Mouse (Mus musculus) cerebellum, adult 11 months (tissue): Measurements from ENCODE around the gene Kcnk3.

Experiments used
- DNase-seq: peaks from one replicate; pipeline ENCODE4 v3.0.0; 2022

Gene Kcnk3

GRCm38 (mm10) chr5:30588301-30588968 lies 465 bp downstream of the Kcnk3 start:
- peak; percentile 70 for DNase-seq

- DNase-seq: no peak
These were observed 1.1 kb downstream of the Kcnk3 start for GRCm38 (mm10) chr5:30589069-30589468.

GRCm38 (mm10) chr5:30589546-30589945 lies 1.6 kb downstream of the Kcnk3 start:
- DNase-seq: peak; percentile 81

GRCm38 (mm10) chr5:30590231-30590630 lies 2.3 kb downstream of the Kcnk3 start:
- DNase-seq: no peak

- DNase-seq: peak; percentile 95
These were observed 3.3 kb downstream of the Kcnk3 start for GRCm38 (mm10) chr5:30591205-30591731.

- no peak for DNase-seq
These were observed 3.8 kb downstream of the Kcnk3 start for GRCm38 (mm10) chr5:30591786-30592185.

- DNase-seq: peak; percentile 74
These were observed 4.5 kb downstream of the Kcnk3 start for GRCm38 (mm10) chr5:30592279-30592980.

- DNase-seq: no peak
These were observed 5.4 kb downstream of the Kcnk3 start for GRCm38 (mm10) chr5:30593360-30593759.

GRCm38 (mm10) chr5:30593811-30594504 lies 6.0 kb downstream of the Kcnk3 start:
- no peak for DNase-seq

GRCm38 (mm10) chr5:30594953-30595560 lies 7.1 kb downstream of the Kcnk3 start:
- no peak for DNase-seq

GRCm38 (mm10) chr5:30601397-30601796 lies 13.4 kb downstream of the Kcnk3 start:
- DNase-seq: no peak

- DNase-seq: no peak
These were observed 15.3 kb downstream of the Kcnk3 start for GRCm38 (mm10) chr5:30603255-30603654.

GRCm38 (mm10) chr5:30603926-30604325 lies 16.0 kb downstream of the Kcnk3 start:
- DNase-seq: no peak

- no peak for DNase-seq
These were observed 16.8 kb downstream of the Kcnk3 start for GRCm38 (mm10) chr5:30604769-30605188.

- peak; percentile 44 for DNase-seq
These were observed 17.7 kb downstream of the Kcnk3 start for GRCm38 (mm10) chr5:30605649-30606048.

GRCm38 (mm10) chr5:30606424-30607073 lies 18.6 kb downstream of the Kcnk3 start:
- peak; percentile 95 for DNase-seq

- DNase-seq: no peak
These were observed 21.1 kb downstream of the Kcnk3 start for GRCm38 (mm10) chr5:30609094-30609493.

- no peak for DNase-seq
These were observed 22.1 kb downstream of the Kcnk3 start for GRCm38 (mm10) chr5:30609918-30610645.

GRCm38 (mm10) chr5:30611091-30611490 lies 23.1 kb downstream of the Kcnk3 start:
- DNase-seq: no peak

- no peak for DNase-seq
These were observed 23.7 kb downstream of the Kcnk3 start for GRCm38 (mm10) chr5:30611689-30612088.

GRCm38 (mm10) chr5:30612575-30612974 lies 24.6 kb downstream of the Kcnk3 start:
- DNase-seq: no peak

- DNase-seq: no peak
These were observed 25.3 kb downstream of the Kcnk3 start for GRCm38 (mm10) chr5:30613242-30613641.
